Mouse (Mus musculus) heart, adult 2 months (tissue): ENCODE results near the gene Zdhhc9.

Source experiments
- CTCF ChIP-seq: fragments of 200-600 bp; IDR thresholded peaks from 2 replicates; pipeline ENCODE4 v1.8.1; 2022; ENCODE audit warnings: antibody characterized with exemption, mild to moderate bottlenecking, moderate library complexity
- EP300 ChIP-seq: fragments of 200-500 bp; IDR thresholded peaks from 2 replicates; pipeline ENCODE4 v1.6.1; 2011; ENCODE audit warnings: low read depth, low read length, control low read depth; ENCODE audit not compliant: insufficient read depth
- POLR2A ChIP-seq: fragments of 200-500 bp; IDR thresholded peaks from 2 replicates; pipeline ENCODE4 v1.6.1; 2011; ENCODE audit warnings: mild to moderate bottlenecking, low read depth, low read length, control low read depth; ENCODE audit not compliant: insufficient read depth

DNA sequence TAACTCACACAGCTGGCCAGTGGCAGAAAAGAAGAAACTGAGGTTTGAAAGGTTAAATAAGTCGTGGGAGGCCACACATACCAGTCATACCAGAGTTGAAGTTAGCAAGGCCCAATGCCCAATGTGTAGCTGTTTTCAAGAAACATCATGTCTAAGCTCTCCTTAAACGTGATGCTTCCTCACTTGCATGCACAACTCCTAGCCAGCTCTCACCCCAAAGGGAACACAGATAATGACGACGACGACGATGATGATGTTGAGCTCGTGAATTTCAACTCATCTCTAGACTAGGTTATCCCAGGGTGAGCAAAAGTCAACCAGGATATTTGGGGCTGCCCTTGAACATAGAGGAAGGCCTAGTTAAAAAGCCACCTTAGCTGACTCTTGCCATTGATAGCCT is 56.6 kb downstream of the Zdhhc9 start:
- no peak for TF ChIP-seq CTCF
- TF ChIP-seq POLR2A = no peak
- no peak for TF ChIP-seq EP300
